Mouse (Mus musculus): Measurements from ENCODE around the gene Cldn9. TPM values are rescaled to one million over a fixed set of nuclear protein-coding genes. Genes with fewer than 3 reads are reported as not detected.

The Cldn9 gene
- total RNA-seq (2015; ENCODE audit: low replicate concordance): not detected in 2 replicates
- total RNA-seq (2017; ENCODE audit: low replicate concordance): not detected in 2 replicates

DNA sequence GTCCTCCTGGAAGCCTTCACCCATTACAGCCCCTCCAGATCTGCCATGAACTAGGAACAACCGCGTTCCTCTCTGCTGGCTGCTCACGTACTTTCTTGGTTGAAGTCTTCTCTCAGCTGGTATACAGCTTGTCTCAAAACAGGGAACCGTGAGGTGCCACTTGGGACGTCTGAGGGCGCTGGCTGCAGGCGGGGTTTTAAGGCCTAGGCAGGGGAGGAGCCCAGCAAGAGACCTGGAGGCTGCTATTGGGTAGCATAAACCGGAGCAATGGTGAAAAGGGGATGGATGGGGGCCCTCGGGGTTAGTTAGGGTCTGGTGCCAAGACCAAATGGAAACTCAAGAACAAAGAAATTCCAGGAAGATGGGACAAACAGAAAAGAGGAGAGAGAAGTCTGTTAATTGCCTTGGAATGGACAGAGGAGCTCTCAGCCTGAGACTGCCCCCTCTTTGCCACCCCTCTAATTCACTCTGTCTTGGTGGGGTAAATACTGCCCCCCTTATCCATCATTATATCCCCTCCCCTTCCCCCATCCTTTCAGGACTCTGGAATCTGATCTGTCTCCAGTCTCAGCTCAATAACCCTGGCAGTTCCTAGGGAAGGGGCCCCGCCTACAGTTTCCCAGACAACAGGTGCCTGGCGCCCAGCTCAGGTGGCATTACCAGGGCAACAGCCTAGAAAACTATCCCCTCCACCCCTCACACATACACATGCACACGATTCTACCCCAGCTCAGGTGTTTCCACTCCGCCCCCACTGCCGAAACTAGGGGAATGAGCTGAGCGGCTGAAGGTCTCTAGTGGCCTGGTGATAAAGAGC is at the start of gene Cldn9:
TSS of gene Cldn9 (minus strand) at position 171 of the 817 bp plus-strand sequence.
- no peak for ATAC-seq (replicated peaks; ENCODE audit: low FRiP score, poor library complexity, severe bottlenecking)

DNA sequence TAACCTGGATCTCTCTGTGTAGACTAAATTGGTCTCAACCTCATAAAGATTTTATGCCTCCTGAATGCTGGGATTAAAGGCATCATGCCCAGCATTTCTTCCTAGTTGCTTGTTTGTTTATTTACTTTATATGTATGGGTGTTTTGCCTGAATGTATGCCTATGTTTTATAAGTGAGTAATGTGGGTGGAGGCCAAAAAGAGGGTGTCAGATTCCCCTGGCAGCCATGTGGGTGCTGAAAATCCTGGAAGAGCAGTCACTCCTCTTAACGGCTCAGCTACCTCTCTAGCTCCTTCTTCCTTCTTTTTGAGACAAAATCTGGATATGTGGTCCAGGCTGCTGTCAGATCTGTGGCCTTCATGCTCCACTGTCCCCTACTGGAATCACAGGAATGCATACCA is 46.6 kb upstream of the Cldn9 start:
- ATAC-seq (replicated peaks; ENCODE audit: low FRiP score, poor library complexity, severe bottlenecking): no peak

DNA sequence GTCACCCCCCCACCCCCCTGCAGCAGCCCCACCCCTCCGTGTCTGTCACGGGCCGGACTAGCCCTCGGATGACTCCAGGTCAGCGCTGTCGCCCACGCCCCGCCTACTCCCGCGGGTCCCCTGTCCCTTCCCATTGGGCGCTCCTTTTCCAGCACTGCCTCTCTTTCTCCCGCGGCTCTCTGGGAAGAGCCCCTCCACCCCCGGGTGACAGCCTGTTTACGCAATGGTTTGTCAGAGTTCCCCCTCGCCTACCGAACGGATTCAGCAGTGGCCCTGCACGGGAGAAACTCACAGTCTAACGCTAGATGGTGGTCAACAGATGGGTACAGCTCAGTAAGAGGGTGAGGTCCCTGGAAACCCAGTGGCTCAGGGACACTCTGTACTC is 42.9 kb upstream of the Cldn9 start:
- ATAC-seq (replicated peaks; ENCODE audit: low FRiP score, poor library complexity, severe bottlenecking): peak; percentile 71

DNA sequence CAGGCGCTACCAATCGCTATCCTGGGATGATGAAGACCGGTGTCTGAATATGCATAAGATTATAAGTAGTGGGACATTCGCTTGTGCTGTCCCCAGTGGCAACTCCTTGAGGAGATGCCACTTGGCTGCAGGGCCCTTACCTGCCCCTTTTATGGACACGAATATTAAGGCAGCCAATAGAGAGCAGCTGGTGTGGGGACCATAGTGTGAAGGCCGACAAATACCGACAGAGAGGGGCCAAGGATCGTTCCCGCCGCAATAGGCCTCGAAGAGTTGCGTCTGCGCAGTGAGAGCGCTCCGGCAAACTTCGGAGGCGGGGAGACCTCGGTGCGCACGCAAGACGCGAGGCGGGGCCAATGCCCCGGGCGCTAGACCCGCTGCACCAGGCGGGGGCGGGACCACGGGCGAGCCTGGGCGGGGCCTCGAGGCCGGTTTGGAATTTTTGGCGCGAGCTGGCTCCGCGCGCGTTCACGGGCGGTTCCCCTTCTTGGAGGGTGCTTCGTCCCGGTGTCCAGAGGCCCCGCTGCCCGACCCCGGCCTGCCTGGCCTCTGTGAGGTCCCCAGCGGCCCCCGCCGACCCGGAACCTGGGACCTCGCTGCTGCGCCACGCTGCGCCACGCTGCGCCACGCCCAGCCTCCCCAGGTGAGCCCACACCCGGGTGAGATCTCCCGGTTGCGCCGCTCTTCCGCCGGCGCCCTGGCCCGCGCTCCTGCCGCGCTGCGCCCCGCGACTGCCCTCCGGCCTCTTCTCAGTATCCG is 42.4 kb upstream of the Cldn9 start, which contains the start of gene Pkmyt1:
TSS of gene Pkmyt1 (plus strand) at position 338 of the 759 bp plus-strand sequence.
- ATAC-seq (replicated peaks; ENCODE audit: low FRiP score, poor library complexity, severe bottlenecking): peak; percentile 93

DNA sequence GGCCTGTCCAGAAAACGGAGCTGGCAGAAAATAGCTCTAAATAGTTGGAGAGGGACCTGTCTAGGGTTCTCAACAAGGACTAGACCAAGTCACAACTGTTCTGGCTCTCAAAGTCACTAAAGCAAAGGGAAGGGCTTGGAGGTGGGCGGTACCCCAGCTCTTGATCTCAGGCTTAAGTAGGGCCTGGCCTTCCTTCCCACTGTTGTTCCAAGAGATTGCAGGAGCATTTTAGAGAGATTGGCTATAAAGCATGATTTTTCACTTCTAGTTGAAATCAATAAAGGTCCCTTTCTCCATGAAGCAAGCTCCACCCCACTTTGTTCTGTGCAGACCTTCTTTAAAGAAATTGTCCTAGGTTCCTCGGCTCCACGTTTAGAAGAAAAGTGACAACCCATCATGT is 41.7 kb upstream of the Cldn9 start:
- no peak for ATAC-seq (replicated peaks; ENCODE audit: low FRiP score, poor library complexity, severe bottlenecking)

DNA sequence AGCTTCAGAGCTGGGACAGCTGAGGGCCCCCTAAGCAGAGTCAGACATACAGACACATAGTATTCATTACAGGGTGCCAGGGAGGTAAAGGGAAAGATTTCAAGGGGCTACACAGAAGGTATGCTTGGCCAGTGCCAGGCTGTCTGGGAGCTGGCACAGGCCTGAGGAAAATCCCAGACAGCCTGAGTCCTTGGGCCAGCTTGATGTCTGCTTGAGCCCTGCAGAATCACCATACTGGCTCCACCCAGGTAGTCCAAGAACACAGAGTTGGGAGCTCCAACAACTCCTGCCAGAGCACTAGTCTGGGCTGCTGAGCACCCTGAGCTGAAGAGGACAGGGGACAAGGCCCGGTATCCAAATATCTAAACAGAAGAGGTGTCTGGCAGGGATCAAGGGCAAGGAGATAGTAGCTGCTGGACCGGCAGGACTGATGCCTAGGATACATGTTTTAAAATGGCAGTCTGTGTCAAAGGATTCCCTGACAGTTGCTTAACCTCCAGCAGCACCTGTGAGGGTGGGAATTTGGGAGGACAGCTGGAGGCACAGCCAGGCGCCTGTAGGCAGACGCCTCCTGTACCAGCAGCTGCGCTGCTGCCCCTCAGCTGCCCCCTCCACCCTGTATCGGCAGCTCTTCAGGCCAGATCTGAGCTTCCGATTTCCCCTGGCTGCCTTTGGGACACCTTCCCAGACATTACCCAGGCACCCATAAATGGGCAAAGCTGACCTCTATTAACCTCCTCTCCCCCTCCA is 38.7 kb upstream of the Cldn9 start, which contains the start of gene 1520401A03Rik:
TSS of gene 1520401A03Rik (minus strand) at position 408 of the 750 bp plus-strand sequence.
- no peak for ATAC-seq (replicated peaks; ENCODE audit: low FRiP score, poor library complexity, severe bottlenecking)

DNA sequence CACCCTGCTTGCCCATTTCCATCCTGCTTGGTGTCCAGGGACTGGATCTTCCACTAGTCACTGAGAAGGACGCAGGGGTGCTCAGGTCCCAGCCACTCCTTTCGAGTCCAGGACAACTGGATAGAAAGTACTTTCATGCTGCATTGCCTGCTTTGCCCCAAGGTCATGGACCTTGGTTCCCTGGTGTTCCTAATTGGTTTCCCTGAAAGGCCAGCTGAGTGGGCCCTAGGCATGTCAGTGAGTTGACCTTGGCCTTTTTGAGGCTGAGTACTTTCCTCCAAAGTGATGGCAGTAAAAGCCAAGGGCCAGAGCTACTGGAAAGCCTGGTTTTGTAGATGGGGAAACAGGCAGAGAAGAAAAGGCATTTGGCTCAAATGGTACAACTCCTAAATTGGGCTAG is 38.1 kb upstream of the Cldn9 start:
- no peak for ATAC-seq (replicated peaks; ENCODE audit: low FRiP score, poor library complexity, severe bottlenecking)

DNA sequence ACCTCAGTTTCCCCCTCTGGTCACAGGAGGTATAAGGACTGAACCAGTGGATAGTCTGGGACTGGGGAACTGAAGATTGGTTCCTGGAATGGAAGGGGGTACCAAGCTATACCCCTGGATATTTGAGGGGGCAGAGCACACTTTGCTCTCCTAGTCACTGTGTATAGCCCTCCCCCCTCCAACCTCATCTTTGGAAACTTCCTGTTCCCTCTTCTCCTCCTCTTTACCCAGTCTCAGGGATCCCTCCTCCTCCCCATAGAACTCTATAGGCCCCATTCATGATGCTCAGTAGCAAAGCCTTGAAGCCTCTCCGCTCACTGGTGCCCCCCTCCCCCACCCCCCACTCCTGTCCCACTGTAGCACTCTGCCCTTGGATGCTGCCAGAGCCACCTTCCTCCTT is 35.6 kb upstream of the Cldn9 start:
- no peak for ATAC-seq (replicated peaks; ENCODE audit: low FRiP score, poor library complexity, severe bottlenecking)

DNA sequence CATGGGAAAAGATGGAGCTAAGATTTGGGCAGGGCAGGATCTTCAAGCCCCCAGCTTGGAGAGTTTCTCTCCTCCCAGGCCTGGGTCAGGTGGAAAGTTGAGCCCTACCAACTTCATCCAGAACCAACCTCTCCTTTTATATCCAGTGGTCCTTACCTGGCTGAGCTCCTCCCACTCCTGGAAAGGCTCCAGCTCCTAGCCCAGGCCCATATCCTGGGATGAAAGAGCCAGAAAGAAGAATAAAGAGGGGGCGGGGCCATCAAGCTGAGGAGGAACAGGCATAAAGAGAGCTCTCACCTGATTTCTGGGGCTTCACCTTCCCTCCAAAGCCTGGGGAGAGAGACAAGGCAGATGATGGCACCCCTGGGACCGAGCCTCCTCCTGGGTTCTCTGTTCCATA is 33.2 kb upstream of the Cldn9 start:
- no peak for ATAC-seq (replicated peaks; ENCODE audit: low FRiP score, poor library complexity, severe bottlenecking)

DNA sequence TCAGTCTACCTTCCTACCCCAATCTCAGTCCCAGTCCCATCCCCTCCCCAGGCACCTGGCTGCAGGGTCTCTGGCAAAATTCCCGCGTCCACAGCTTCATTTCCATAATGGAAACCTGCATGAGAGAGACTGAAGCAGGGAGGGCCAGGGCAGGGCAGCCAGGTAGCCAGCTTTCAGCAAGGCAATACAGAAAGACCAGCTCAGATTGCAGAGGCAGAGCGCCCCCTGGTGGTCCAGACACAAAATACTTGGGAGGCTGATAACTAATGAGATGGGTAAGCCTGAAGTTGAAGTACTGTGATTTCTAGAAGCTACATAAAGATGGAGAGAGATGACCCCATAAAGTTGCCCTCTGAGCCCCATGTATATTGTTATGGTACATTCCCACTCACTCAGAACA is 22.4 kb upstream of the Cldn9 start:
- peak; percentile 81 for ATAC-seq (replicated peaks; ENCODE audit: low FRiP score, poor library complexity, severe bottlenecking)

DNA sequence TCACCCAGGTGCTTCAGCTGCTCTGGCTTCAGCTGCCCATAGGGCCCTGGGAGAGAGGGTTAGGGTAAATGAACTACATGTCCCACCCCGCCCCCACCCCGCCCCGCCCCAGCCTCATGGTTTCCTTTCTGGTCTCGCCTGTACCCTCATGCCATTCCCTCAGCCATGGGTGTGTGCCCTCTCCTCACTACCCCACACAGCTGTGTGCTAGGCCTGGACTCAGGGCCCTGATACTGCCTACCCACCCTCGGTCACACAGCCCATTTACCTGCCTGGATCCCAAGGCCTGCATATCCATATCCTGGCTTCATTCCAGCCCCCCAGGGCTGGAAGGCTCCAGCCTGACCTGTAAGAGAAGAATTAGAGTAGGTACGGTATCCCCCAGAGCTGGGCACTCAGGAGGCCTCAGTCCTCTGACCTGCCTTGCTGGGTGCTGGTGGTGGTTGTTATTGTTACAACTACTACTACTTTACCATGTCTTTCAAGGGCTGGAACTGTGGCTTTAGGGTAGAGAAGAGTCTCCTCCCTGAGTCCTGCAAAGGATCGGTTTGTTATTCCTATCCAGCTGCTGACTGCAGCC is 21.8 kb upstream of the Cldn9 start:
- ATAC-seq (replicated peaks; ENCODE audit: low FRiP score, poor library complexity, severe bottlenecking): no peak

DNA sequence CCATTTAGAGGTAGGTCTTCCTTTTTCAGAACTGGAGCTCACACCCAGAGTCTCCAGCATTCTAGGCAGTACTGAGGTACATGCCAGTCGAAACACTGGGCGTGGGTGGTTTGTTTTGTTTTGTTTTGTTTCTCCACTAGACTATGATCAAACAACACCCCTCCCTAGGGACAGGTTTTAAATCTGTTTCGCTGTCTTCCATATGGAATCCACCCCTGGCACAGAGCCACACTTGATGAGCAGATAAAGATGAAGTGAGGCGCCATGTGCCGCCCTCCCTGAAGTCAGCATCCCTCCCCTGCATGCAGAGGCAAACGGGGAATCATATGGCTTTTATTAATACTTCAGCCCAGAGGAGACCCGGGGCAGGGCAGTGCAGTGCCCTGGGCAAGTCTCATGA is 20.9 kb upstream of the Cldn9 start:
- ATAC-seq (replicated peaks; ENCODE audit: low FRiP score, poor library complexity, severe bottlenecking): no peak

DNA sequence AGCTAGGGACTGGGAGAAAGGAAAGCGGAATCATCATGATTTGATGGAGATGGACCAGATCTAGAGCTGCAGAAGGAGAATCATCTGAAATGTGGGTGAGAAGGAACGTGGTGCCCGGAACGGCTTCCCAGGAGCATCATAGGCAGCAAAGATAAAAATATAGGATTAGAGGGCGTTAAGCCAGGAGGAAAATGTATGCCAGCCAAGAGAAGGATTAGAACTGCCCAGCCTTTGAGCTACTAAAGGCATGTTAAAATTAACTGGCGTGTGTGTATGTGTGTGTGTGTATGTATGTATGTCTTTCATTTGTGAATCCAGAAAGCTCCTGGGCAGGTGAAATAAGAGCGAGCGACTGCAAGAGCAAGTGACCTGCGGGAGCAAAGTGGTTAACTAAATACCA is 19.5 kb upstream of the Cldn9 start:
- no peak for ATAC-seq (replicated peaks; ENCODE audit: low FRiP score, poor library complexity, severe bottlenecking)

DNA sequence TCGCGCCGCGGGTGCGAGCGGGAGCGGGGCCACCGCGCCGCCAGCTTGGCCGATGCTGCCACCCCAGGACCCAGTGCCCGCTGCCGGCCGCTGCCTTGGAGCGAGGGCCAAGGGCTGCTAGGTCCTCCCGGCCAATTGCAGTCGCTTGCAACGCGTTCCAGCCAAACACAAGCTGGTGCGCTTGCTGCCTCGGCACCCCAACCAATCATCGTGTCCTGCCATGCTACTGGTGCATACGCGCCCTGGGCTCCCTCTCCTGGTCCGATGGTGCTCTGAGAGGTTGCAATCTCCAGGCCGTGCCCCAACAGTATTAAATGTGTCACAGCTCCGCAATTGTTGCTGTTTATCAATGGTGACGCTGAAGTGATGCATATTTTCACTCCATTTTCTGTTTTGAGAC is 16.3 kb upstream of the Cldn9 start:
- ATAC-seq (replicated peaks; ENCODE audit: low FRiP score, poor library complexity, severe bottlenecking): peak; percentile 70

DNA sequence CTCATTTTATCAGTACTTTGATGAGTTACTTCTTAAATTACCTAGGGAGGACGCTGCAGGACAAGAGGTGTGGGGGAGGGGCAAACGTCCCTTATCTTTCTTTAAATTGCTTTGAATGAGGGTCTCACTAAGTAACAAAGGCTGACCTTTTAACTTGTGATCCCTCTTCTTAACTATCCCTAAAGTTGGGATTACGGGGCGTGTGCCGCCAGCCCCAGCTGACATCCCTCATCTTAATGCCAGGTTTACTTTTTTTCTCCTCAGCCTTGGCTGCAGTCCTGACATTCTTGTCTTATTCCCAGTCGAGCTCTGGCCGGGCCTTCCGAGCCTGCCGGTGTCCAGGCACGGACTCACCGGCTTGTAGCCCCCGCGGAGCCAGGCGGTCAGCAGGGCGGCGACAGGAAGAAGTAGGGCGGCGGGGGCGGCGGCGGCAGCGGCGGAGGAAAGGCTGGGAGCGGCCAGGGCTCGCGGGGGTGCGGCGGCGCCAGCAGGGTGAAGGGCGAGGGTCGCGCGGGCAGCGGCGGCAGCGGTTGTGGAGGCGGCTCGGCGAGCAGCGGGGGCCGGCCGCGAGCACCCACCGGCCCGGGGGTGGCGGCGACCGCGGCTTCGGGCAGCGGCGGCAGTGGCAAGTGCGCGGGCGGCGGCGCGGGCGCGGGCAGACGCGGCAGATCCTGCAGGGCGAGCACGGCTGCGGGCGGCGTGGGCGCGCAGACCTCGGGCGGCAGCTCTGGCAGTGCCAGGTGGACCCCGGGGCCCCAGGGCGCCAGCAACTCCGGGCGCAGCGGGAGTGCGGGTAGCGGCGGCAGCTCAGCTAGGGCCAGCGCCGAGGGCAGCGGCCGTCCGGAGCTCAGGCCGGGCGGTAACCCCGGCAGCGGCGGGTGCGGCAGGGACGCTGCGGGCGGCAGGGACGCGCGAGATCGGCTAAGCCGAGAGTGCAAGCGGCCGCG is 15.6 kb upstream of the Cldn9 start:
- ATAC-seq (replicated peaks; ENCODE audit: low FRiP score, poor library complexity, severe bottlenecking): no peak

DNA sequence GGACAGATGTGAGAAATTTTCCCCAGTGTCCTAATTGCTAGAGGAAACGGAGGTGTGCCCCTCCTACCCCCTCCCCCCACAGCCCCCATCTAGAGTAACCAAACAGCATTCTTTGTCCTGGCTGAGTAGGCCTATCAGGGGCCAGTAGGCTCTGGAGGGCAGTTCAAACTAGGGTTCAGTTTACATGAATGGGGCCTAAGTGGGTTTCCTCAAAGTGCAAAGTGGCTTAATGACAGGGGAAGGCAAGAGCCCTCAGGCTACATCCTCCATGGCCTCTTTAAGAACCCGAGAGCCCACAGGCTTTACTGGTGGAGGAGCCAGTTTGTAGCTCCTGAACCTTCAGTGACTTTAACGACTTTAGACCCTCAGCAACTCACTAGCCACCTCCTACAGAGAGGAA is 12.0 kb upstream of the Cldn9 start:
- ATAC-seq (replicated peaks; ENCODE audit: low FRiP score, poor library complexity, severe bottlenecking): no peak

DNA sequence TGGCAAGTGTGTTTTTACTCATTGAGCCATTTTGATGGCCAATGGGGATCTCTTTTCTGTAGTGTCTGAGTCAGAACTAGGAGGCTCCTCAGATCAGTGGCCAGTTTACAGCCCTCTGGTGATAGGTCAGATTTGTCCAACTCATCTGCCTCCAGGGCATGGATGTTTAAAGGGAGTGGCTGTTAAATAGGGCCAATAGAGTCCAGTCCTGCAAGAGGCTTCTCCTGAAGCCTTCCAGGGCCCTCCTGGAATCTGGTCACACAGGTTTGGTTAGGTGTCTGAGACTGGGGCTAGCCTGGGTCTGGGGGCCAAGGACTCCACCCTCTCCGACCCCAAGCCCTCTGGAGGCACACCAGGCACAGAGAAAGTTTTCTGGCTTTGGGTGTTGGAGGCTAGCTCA is 10.7 kb upstream of the Cldn9 start:
- no peak for ATAC-seq (replicated peaks; ENCODE audit: low FRiP score, poor library complexity, severe bottlenecking)

DNA sequence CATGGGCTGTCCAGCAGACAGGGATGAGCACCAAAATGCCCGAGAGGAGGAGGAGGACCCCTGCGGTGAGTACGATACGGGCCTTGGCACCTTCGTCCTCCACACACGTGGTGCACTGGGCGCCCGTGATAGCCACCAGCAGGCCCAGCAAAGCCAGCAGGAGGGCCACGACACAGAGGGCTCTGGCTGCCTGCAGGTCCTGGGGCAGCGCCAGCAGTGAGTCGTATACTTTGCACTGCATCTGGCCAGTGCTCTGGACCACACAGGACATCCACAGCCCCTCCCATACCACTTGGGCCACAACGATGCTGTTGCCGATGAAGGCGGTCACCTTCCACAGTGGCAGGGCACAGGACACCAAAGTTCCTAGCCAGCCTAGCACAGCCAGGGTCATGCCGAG is 600 bp downstream of the Cldn9 start:
- no peak for ATAC-seq (replicated peaks; ENCODE audit: low FRiP score, poor library complexity, severe bottlenecking)

DNA sequence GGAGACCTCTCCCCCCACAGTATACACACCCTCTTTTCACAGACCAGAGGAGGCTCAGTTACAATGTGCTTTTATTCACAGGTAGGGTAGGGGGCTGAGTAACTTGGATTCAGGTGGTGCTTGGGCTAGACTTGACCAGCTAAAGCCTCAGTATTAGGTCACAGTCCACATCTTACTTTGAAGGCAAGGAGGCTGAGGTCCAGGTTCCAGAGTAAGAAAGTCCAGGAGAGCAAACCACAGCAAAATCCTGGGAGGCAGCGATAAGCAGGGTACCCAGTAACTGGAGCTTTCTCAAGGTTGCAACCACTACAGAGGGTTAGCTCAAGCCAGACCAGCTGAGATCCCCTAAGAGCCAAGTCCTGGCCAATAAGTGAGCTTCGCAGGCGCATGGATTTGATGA is 1.3 kb downstream of the Cldn9 start:
- ATAC-seq (replicated peaks; ENCODE audit: low FRiP score, poor library complexity, severe bottlenecking): no peak

Data from erythroblast, adult 5-6 weeks (primary cell).